Mouse (Mus musculus): ENCODE results near the gene Tnnc1.

- no peak for TF ChIP-seq CTCF (IDR thresholded peaks at IDR 0.05; ENCODE audit: borderline replicate concordance, extremely low read depth, insufficient read depth, insufficient read length)
- no peak for TF ChIP-seq POLR2A (IDR thresholded peaks at IDR 0.05; ENCODE audit: borderline replicate concordance, extremely low read depth, insufficient read depth, insufficient read length, poor library complexity, severe bottlenecking)
These were observed 12.6 kb upstream of the Tnnc1 start for GRCm38 (mm10) chr14:31195521-31195920.
